Mouse (Mus musculus): Measurements from ENCODE around the gene Gstm2.
"Not testable (repeated sequence)": the region's sequence is repeated elsewhere in the genome, so short reads cannot be mapped to it uniquely, and the experiment has no call there.

Gstm2 gene

DNA sequence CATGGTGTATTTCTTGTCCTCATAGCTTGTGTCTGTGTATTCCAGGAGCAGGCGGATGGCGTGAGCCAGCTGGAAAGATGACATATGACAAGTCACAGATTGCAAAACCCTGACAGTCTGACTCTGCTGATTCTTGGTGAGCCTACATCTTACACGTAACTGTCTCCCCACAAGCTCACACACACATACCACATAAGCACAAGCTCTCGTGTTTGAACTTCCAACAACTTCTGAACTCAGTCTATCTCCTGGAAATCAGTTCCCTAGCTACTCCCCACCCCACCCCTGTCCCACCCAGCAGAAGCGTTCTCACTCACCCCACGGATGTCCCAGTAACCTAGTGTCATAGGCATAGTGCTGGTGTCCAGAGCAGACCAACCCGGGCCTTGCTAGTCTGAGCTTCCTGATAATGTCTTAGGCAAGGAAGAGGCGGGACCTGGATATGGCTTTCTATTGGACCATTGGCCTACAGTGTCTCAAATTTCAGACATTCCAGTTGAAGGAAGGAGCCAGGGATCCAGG, at the start of gene Gstm2:
Gene Gstm2, minus strand, starts transcription at position 413 of the 522 bp plus-strand sequence.
- peak; percentile 81 for DNase-seq (ENCODE audit: low spot score)

DNA sequence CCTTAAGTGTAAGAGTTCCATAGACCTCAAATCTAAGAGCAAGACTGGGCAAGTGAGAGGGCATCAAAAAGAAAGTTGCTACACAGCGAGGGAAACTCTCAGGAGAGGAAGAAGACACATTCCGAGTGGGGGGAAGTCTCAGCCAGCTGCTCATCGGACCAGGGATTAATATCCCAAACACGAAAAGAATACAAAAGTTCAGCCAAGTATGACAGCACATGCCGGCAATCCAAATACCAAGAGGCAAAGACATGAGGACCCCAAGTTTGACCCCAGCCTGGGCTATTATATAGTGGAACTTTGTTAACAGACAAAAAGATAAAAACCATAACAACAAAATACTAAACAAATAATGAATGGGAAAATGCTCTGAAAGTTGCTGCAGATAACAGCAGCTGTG, 46.9 kb upstream of the Gstm2 start:
- DNase-seq (ENCODE audit: low spot score), result no peak

DNA sequence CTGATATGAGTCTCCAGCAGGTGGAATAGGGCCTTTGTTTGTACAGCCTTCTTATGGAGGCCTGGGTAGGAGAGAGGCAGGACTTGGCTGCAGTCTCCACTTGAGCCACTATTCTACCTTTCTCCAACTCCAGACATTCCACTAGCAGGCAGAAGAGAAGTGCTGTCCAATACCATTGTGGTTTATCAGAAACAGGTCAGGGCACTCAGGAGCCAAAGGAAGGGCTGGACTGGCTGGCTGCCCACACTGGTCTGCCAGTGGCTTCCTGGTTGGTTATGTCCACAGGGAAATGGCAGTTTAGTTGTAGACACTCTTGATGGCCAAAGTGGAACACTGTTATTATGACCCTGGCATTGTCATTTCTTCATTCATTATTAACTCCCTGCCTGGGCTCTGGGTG, 45.9 kb upstream of the Gstm2 start:
- no peak for DNase-seq (ENCODE audit: low spot score)

DNA sequence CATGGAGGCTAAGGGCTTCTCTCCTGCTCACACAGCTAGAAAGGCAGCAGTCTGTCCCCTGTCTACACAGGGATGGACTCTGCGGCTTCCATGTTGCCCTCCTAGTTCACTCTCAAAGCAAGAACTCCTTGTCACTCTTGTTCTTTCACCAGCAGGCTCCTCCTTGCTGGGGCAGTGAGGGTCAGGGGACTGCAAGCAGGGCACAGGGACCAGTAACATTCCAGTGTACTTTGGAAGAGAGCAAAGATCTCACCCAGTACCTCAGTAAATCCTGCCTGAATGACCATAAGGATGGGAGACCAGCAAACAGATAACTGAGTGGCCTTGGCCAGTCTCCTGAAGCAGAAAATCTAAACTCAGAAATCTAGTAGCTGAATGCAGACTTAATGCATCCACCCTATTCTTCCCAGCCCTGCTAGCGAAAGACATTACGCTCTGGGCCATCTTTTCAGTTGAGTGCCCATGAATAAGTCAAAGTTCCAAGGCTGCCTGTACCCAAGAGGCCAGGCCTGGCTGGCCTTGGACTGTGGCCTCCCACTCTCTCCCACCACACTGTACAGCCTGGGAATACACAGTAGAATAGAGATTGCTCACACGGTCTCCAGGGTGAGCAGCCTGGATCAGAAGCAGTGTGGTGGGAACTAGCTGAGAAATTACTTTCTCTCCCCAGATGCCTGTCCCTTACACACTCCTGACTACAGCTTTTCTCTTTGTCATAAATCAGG, 42.5 kb upstream of the Gstm2 start:
- DNase-seq (ENCODE audit: low spot score), result no peak

DNA sequence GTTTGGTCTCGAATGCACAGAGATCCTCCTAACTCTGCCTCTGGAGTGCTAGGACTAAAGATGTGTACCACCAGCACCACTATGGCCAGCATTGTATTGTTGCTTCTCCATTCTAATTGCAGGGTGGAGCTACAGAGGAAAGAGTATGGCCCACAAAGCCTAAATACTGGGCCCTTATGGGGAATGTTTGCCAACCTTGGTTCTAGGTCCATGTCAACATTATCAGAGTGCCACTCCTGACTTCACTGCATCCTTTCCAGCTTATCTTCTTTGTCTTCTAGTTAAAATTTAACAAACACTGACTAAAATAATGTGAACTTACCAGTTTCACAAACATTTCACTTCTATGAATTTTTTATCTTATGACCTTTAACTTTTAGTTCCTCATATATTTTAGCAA, 40.3 kb upstream of the Gstm2 start:
- DNase-seq (ENCODE audit: low spot score), result no peak

DNA sequence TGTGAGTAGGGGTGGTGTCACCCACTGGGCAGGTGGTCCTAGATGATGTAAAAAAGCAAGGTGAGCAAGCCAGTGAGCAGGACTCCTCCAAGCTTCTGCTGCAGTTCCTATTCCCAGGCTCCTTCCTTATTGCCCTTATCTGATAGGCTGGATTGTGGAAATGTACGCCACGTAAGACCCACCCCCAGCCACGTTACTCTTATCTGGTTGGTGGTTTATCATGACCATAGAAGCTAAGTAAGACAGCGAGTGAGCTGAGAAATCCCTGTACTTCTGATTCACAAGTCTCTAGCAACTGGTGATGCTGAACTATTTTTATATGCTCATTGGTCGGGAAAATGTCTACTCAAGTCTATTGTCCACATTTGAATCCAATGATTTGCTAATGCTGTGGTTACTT, 39.8 kb upstream of the Gstm2 start:
- DNase-seq (ENCODE audit: low spot score), result no peak

DNA sequence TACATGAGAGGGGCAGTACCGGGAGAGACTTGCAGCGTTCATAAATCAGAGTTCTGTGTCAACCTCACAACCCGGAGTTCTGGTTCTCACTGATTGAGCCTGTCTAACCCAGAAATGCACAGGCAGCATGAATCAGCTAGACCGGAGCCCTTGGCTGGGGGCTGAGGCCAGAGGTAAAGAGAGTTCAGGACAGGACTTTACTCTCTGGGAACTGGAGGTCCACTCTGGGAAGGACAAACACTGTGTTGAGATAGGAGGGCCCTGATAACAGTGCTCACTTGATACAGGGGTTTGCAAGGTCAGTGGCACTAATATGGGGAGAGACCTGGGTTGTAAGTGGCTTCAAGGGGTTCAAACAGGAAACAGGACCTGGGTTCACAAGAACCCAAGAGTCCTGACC, 39.1 kb upstream of the Gstm2 start:
- DNase-seq (ENCODE audit: low spot score), result no peak

DNA sequence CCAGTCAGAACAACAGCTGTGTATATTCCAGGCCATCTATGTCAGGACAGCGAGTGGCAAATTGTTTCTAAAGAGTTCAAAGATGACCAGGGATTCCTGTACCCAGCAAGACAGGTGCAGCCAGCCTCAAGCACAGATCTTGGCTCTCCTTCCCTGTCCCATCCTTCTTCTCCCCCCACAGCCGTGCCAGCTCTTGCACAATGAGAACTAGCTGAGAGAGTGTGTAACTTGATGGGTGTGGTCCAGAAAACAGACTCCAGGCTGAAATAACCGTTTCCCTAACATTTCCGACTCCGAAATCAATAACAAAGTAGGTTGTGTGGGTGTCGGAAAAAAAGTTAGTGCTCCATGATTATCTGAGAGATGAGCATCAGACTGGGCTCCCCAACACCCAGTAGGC, 36.4 kb upstream of the Gstm2 start:
- DNase-seq (ENCODE audit: low spot score), result no peak

DNA sequence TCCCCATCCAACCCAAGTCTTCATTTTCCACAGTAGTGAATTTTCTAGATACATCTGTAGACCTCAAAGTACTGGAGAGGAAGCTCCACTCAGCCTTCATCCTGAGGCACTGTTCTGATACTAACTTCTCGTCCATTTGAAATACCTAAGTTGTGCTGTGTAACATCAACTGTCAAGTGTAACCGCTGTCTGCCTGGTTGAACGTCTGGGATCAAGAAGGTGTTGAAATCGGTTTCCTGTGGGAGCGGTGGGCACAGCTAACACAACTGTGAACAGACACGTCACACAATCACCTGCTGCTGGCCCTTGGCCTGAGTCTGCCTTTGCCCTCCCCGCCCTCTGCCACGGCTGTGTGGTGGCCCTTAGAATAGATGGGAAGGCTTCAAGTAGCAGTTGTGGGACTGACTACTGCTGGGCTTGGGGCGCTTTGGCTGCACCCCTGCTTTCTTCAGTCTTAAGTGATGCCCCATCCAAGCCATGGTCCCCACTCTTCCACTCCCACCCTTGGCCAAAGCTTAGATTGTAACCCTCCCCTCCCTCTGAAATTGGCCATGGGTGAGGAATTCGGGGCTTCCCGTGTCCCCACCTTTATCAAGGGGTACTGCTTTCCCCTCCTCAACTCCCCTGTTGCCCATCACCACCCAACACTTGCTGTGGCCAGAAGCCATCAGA, 34.2 kb upstream of the Gstm2 start:
- DNase-seq (ENCODE audit: low spot score), result not testable (repeated sequence)

DNA sequence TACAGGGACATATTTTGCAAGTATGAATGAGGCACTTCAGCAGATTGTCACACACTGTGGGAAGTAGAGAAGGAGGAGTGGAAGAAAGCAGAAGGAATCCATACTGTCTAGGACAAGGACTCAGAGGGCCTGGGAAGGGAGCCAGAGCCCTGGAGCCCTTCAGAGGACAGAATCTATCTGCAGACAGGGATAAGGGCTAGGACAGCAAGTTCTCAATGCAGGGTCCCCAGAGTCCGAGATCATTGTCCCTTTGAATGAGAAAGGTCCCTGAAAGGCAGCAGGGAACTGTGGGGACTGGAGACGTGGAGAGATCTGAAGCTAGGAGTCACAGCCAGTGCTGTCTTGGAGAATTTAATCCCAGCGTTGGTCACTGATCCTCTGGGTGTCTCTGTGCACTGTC, 33.0 kb upstream of the Gstm2 start:
- not testable (repeated sequence) for DNase-seq (ENCODE audit: low spot score)

DNA sequence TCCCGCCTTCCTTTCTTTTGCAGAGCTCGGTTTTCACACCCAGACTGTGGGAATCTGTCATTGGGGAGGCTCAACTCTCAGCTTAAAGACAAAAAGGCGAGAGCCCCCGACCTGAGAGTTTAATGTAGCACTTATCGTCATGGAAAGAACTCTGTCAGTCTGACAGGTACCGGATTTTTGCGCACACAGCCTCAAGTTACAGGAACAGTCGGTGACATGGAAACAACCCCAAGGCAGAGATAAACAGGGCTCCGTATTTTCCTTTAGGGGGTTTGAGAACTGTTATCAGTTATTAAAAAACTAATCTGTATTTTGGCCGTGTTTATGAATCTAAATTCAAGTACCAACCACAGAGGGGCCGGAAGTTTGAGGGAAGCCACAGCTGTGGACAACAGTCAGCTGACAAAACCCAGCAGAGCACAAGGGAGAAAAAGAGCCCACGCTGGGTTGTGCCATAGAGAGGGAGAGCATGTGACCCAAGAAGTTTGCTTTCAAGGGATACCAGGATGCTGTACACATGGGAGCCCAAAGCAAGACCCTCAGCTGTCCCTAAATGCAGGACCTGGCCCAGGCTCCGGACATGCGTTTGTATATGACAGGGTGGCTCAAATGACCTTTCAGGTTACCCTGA, 32.1 kb upstream of the Gstm2 start:
- no peak for DNase-seq (ENCODE audit: low spot score)

DNA sequence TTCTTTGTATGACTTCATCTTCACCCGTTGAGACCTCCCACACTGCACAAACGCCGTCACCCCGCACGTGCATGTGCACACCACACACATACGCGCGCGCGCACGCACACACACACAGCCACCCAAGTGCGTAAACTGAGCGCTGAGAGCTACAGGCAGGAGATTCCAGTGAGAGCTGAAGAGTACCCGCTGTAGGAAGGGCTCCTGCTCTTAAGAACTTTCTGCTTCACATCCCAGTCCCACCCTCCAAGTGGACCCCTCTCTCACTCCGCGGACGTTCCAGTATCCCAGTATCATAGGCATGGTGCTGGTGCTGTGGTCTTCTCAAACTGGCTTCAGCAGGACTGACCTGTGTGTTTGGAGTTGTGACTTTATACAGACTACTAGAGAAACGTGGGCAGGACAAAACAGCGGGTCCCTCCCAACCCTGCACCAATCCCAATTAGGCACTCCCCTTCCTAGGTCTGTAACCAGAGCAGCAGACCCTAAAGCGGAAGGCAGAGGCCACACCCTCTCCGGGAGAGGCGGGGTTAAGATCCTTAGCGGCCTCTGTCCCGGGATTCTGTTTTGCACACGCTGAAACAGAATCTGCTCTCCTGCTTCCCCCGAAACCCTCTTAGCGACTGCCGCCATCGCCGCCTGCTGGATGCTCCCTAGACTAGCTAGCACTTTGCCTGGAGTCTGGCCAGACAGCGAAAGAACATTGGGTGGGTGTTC, 31.4 kb upstream of the Gstm2 start, which contains the start of gene Gstm1:
Gene Gstm1, minus strand, starts transcription at position 501 of the 717 bp plus-strand sequence.
- peak; percentile 99 for DNase-seq (ENCODE audit: low spot score)

DNA sequence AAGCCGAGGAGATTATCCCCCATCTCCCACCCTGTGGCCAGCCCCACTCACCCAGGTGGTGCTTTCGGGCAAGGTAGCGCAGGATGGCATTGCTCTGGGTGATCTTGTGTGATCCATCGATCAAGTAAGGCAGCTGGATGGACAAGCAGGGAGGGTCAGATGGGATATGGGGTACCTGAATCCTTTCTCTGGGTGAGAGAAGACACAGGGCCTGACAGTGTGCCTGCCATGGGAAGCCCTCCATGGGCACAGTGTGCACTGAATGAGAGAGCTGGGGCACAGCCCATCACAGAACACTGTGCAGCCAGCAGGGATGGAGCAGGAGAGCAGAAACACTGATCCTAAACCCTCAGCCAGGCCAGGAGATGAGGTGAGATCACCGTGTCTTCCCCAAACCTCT, 30.2 kb upstream of the Gstm2 start:
- not testable (repeated sequence) for DNase-seq (ENCODE audit: low spot score)

DNA sequence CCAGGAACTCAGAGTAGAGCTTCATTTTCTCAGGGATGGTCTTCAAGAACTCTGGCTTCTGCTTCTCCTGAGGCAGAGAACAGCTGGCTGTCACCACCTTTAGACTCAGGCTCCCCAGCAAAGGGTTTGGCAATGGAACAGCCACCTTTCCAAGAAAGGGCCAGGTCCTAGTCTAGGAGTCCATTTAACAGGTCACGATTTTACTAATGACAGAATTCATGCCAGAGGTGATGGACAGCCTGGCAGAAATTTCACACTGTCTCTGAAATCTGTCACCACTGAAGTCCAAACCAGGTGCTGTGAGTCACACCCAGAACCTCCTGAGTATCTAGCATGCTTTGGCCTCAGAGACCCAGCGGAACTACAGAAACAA, 28.7 kb upstream of the Gstm2 start:
- DNase-seq (ENCODE audit: low spot score), result no peak

DNA sequence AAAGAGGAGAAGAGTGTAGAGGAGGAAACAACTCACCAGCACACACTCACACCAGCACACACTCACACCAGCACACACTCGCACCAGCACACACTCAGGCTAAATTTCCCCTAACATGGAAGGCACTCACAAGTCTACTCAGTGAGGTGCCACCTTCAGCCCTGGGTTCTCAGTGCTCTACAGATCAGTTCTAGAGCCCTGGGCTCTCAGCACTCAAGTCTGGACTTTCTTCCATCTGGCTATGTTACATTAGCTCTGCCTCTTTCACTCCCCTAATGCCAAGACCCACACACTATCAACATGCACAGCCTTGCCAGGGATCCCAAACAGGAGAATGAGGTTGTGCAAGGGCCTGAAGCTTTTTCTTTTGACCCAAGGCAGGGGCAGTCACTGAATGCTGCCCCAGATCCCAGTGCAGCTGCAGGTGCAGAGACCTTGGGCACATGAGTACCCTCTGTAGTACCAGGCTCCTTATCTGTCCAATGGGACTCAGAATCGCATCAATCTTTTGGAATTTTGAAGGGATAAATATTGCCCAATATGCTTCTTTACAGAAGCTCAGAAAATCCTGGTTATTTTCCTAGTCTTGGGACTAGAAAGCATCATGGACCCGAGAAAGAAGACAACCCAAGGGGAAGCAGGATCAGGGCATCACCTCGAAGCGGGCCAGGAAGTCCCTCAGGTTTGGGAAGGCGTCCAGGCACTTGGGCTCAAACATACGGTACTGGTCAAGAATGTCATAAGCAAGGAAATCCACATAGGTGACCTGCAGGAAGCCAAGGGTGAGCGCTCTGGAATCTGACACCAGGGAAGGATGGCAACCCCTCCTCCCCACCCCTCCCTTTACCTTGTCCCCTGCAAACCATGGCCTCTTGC, 28.1 kb upstream of the Gstm2 start:
- no peak for DNase-seq (ENCODE audit: low spot score)

DNA sequence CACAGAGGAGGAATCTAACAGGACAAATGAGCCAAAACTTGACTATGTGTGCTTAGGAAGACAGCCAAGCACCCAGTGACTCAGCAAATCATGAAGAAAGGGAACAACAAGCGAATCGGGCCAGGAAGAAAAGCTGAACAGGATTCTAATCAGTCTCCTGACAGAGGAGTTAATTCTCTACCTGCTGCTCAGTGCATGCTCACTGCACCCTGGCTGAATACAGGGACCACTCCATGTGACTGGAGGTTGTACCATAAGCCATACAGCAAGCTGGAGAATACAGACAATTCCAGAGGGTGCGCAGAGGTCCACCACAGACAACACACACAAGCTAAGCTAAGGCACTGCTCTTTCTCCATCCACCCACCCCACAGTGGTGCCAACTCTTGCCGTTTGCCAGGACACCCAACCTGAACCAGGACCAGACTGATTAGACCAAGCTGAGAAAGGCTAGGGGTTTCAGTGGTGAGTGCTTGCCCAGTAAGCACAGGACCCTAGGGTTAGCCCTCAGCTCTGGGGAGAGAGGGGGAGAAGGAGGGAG, 27.1 kb upstream of the Gstm2 start:
- DNase-seq (ENCODE audit: low spot score), result peak; percentile 67

DNA sequence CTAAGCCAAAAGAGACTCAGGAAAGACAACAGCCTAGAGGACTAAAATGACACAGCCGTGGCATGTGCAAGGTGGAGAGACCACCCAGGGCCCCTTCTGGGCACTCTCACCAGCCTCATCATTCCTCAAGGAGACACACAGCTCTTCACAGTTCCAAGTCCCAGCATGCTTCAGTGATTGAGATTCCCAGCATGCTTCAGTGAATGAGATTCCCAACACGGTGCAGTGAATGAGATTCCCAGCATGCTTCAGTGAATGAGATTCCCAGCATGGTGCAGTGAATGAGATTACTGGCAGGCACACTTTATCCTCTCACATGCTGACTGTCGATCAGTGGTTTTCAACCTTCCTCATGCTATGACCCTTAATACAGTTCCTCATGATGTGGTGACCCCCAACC, 25.3 kb upstream of the Gstm2 start:
- DNase-seq (ENCODE audit: low spot score), result no peak

DNA sequence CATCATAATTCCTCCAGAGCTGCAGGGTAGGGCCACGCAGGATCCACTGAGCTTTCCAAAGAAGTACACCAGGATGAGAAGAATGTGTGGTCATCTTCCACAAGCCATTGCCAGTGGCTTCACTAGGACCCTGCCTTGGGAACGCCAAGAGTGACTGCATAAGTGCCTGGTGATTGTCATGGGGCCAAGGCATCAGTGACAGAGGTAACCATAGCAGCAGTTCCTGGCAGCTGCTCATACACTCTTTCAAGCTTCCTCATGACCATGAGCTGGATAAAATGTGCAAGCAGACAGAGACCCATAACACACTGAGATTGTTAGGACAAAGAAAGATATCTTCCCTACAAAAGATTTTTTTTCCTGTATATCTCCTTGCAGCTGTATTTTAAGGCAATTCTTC, 24.0 kb upstream of the Gstm2 start:
- no peak for DNase-seq (ENCODE audit: low spot score)

DNA sequence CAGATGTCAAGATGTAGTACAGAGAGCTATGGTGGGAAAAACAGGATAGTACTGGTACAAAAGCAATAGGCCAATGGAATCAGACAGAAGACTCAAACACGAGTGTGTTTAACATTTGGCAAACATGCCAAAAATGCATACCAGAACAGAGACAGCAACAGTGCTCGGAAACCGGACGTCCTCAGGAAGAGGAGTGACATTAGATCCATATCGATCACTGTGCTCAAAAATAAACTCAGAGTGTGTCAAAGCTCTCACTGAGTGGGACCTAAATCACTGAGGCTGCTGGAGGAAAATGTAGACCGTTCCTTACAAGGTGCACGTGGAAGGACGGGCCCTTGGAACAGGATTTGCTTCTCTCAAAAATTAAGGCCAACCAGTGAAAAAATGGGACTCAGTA, 15.8 kb upstream of the Gstm2 start:
- DNase-seq (ENCODE audit: low spot score), result no peak

DNA sequence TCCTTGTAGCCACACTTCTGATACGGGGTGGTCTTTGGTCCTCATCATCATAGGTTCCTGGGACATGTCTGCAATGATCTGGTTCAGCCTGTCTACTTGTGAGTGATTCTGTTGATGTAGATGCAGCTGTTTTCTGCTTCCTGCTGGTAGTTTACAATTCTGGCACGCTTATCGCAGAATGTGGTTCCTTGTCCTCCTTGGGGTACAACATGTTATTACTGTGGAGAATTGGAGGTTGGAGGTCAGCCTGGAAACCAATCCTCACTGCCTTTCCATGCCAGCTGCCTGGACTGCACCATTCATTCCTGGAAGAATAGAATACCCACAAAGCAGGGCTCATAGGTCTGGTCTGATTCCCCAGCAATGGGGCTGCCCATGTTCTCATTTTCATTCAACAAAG, 13.2 kb upstream of the Gstm2 start:
- DNase-seq (ENCODE audit: low spot score), result peak; percentile 69

DNA sequence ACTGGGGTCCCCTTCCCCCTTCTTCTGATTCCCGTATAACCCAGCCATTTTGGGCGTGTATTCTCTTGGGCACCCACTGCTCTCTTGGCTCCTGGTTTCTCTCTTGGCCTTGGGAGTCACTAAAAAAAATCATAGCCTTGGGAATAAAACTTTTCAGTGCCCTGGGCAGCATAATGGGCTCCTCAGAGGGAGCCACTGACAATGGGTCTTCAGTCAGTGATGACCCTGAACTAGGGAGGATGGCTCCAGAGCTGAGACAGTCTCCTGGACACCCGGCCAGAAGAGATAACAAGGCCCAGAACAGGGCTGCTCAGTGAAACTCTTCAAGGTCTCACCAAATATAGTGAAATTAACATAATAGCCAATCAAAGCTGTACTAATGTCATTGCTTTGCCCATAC, 12.3 kb upstream of the Gstm2 start:
- DNase-seq (ENCODE audit: low spot score), result peak; percentile 82

All from ovary, adult 18-20 months (tissue).